Mouse (Mus musculus): ENCODE results near the gene Vgll4. TPM values are rescaled to one million over a fixed set of nuclear protein-coding genes. Genes with fewer than 3 reads are reported as not detected.

Gene Vgll4
- polyA plus RNA-seq (2011; ENCODE audit: insufficient read length, low read depth, missing spikeins) = 31.1 and 36.4 TPM in 2 replicates

GRCm38 (mm10) chr6:114969213-114970120 lies at the start of gene Vgll4:
TSS of gene Vgll4 (minus strand) at chr6:114969994.
- Histone ChIP-seq H3K27ac (ENCODE audit: insufficient read depth, low read length) (peak within 1 kb of the TSS; percentile 15; the same call in 1 of the 2 replicates), H3K4me1 (ENCODE audit: control insufficient read depth, insufficient read depth, low read length) (peaks cover 6% of the 10 kb centered on the region; the same call in 1 of the 2 replicates), H3K4me3 (ENCODE audit: insufficient read depth, low read length) (peak within 1 kb of the TSS; percentile 67)
- peak; percentile 68 for TF ChIP-seq POLR2A (IDR thresholded peaks at IDR 0.05; ENCODE audit: low read depth, low read length)
- no peak for TF ChIP-seq CTCF (IDR thresholded peaks at IDR 0.05; ENCODE audit: borderline replicate concordance, insufficient read depth, low read length)

DNA sequence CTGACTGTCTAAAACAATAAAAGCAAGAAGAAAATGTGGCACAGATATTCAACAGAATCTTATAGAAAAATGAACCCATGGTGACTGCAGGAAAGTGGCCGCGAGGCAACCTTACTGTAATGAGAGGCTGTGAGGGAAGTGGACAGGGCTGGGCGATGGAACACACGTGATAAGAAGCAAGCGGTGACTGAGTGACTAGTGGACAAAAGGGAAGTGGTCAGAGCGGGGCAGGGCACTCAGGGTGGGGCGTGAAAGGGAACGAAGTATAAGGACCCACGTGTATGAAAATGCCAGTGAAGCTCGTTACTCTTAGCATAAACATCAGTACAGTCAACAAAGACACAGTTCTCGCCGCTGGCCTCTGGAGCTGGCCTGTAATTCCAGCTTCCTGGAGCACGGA lies 45.7 kb upstream of the Vgll4 start:
- H3K27ac ChIP-seq (ENCODE audit: insufficient read depth, low read length) = no peak overlapping the region

DNA sequence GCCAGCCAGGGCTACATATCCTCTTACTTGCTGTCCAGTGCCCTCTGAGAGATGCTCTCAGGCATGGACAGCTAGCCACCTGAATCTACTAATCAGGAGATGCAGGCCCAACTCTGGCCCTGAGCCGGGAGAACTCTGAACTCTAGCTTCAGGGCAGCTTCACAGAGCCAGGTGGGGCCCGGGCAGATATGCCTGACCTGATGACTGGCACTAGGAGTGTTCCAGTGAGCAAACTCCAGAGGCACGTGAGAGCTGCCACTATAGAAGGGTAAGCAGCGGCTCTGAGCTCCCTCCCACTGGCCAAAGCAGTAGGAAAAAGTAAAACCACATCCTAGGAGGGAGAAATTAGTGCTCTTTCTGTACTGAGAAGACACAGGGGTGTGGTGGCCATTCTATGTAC lies 43.8 kb upstream of the Vgll4 start:
- no peak for TF ChIP-seq POLR2A (IDR thresholded peaks at IDR 0.05; ENCODE audit: low read depth, low read length)
- no peak for TF ChIP-seq CTCF (IDR thresholded peaks at IDR 0.05; ENCODE audit: borderline replicate concordance, insufficient read depth, low read length)
- Histone ChIP-seq H3K4me1 (ENCODE audit: control insufficient read depth, insufficient read depth, low read length) (no peaks in the 10 kb centered on the region), H3K4me3 (ENCODE audit: insufficient read depth, low read length) (no peak overlapping the region), H3K27ac (ENCODE audit: insufficient read depth, low read length) (no peak overlapping the region)

More for the DNA sequence above, 45.7 kb upstream of the Vgll4 start:
- TF ChIP-seq CTCF (IDR thresholded peaks at IDR 0.05; ENCODE audit: borderline replicate concordance, insufficient read depth, low read length) = no peak
- Histone ChIP-seq H3K4me3 (ENCODE audit: insufficient read depth, low read length) (no peak overlapping the region), H3K4me1 (ENCODE audit: control insufficient read depth, insufficient read depth, low read length) (no peaks in the 10 kb centered on the region)

GRCm38 (mm10) chr6:115011792-115012191 lies 42.0 kb upstream of the Vgll4 start:
- TF ChIP-seq POLR2A (IDR thresholded peaks at IDR 0.05; ENCODE audit: low read depth, low read length) = no peak
- Histone ChIP-seq H3K4me1 (ENCODE audit: control insufficient read depth, insufficient read depth, low read length) (no peaks in the 10 kb centered on the region), H3K4me3 (ENCODE audit: insufficient read depth, low read length) (no peak overlapping the region), H3K27ac (ENCODE audit: insufficient read depth, low read length) (no peak overlapping the region)

- Histone ChIP-seq H3K4me3 (ENCODE audit: insufficient read depth, low read length) (no peak overlapping the region), H3K27ac (ENCODE audit: insufficient read depth, low read length) (no peak overlapping the region), H3K4me1 (ENCODE audit: control insufficient read depth, insufficient read depth, low read length) (no peaks in the 10 kb centered on the region)
- TF ChIP-seq CTCF (IDR thresholded peaks at IDR 0.05; ENCODE audit: borderline replicate concordance, insufficient read depth, low read length) (no peak), POLR2A (IDR thresholded peaks at IDR 0.05; ENCODE audit: low read depth, low read length) (no peak)
Observed at GRCm38 (mm10) chr6:115010815-115011214, 41.0 kb upstream of the Vgll4 start.

DNA sequence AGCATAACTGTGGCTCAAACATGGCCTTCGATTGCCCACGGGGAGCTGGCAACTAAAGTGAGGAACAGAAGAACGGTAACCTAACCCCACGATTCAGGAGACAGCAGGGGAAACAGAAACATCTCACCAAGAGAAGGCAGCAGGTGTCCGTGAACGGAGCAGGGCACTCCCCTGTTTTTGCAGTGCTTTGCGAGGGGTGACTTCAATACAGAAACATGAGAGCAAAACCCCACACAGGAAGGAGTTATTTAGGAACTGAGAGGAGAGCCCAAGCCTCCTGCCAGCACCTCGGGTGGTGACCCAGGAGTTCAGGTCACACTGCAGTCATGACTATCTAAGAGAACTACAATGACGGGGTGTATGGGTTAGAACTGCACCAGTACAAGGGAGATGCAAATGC lies 40.5 kb upstream of the Vgll4 start:
- H3K4me1 ChIP-seq (ENCODE audit: control insufficient read depth, insufficient read depth, low read length) = peaks cover 1% of the 10 kb centered on the region; the same call in 1 of the 2 replicates
- H3K4me3 ChIP-seq (ENCODE audit: insufficient read depth, low read length) = no peak overlapping the region
- TF ChIP-seq POLR2A (IDR thresholded peaks at IDR 0.05; ENCODE audit: low read depth, low read length) (no peak), CTCF (IDR thresholded peaks at IDR 0.05; ENCODE audit: borderline replicate concordance, insufficient read depth, low read length) (no peak)
- no peak overlapping the region for H3K27ac ChIP-seq (ENCODE audit: insufficient read depth, low read length)

DNA sequence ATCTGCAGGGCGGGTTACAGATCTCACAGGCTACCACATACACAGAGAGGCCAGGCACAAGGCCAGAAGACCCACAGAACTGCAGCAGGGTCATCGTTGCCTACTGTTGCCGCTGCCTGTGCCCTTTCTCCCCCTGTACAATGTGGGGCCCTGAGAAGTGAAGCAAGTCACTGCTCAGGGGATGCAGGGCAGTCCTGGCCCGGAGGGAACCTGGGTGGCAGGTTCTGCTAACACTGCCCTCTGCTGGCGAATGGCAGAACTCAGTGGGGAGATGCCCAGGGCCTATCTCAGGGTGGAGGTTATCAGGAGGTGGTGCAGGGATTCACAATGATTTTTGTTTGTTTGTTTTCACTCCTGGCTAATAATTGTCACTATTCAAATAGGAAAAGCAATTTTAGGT lies 37.9 kb upstream of the Vgll4 start:
- H3K27ac ChIP-seq (ENCODE audit: insufficient read depth, low read length) = no peak overlapping the region

GRCm38 (mm10) chr6:115006948-115007347 lies 37.2 kb upstream of the Vgll4 start:
- Histone ChIP-seq H3K4me3 (ENCODE audit: insufficient read depth, low read length) (no peak overlapping the region), H3K4me1 (ENCODE audit: control insufficient read depth, insufficient read depth, low read length) (peaks cover 5% of the 10 kb centered on the region; the same call in 1 of the 2 replicates), H3K27ac (ENCODE audit: insufficient read depth, low read length) (no peak overlapping the region)
- TF ChIP-seq CTCF (IDR thresholded peaks at IDR 0.05; ENCODE audit: borderline replicate concordance, insufficient read depth, low read length) = no peak
- TF ChIP-seq POLR2A (IDR thresholded peaks at IDR 0.05; ENCODE audit: low read depth, low read length) = no peak

More for the DNA sequence above, 37.9 kb upstream of the Vgll4 start:
- TF ChIP-seq POLR2A (IDR thresholded peaks at IDR 0.05; ENCODE audit: low read depth, low read length) = no peak
- TF ChIP-seq CTCF (IDR thresholded peaks at IDR 0.05; ENCODE audit: borderline replicate concordance, insufficient read depth, low read length) = peak; percentile 93
- Histone ChIP-seq H3K4me1 (ENCODE audit: control insufficient read depth, insufficient read depth, low read length) (peaks cover 5% of the 10 kb centered on the region; the same call in 1 of the 2 replicates), H3K4me3 (ENCODE audit: insufficient read depth, low read length) (no peak overlapping the region)

- TF ChIP-seq POLR2A (IDR thresholded peaks at IDR 0.05; ENCODE audit: low read depth, low read length) (no peak), CTCF (IDR thresholded peaks at IDR 0.05; ENCODE audit: borderline replicate concordance, insufficient read depth, low read length) (no peak)
- Histone ChIP-seq H3K4me3 (ENCODE audit: insufficient read depth, low read length) (no peak overlapping the region), H3K4me1 (ENCODE audit: control insufficient read depth, insufficient read depth, low read length) (peaks cover 5% of the 10 kb centered on the region; the same call in 1 of the 2 replicates), H3K27ac (ENCODE audit: insufficient read depth, low read length) (no peak overlapping the region)
Observed at GRCm38 (mm10) chr6:115006065-115006464, 36.3 kb upstream of the Vgll4 start.

DNA sequence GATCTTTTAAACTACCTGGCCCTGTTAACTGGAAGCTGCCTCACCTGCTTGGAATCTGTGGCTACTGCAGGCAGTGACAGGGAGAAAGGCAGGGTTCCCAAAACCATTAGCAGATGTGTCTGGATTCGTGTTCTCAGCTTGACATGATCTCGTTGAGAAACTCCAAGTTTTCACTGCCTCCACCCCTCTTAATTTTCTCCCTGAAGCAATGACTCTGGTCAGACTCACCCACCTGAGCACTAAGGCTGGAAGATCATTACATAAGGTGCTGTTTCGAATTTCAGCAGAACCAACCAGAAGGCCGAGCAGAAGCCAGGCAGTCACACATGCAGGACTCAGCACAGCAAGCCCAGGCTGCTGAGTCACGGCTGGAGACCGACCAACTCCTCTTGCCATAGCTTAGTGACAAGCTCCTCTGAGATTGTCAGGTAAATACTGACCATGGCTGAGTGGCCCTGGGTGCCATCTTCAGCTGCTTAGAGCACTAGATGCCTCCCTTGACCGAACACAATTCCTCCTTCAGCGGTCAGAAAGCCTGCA lies 35.6 kb upstream of the Vgll4 start:
- Histone ChIP-seq H3K4me1 (ENCODE audit: control insufficient read depth, insufficient read depth, low read length) (peaks cover 5% of the 10 kb centered on the region; the same call in 1 of the 2 replicates), H3K4me3 (ENCODE audit: insufficient read depth, low read length) (no peak overlapping the region), H3K27ac (ENCODE audit: insufficient read depth, low read length) (no peak overlapping the region)
- TF ChIP-seq POLR2A (IDR thresholded peaks at IDR 0.05; ENCODE audit: low read depth, low read length) (no peak), CTCF (IDR thresholded peaks at IDR 0.05; ENCODE audit: borderline replicate concordance, insufficient read depth, low read length) (no peak)
